Mouse (Mus musculus) lung, postnatal 36 days (tissue): ENCODE measurements around the gene Camk2n1.
"Not testable (repeated sequence)": the region's sequence is repeated elsewhere in the genome, so short reads cannot be mapped to it uniquely, and the experiment has no call there.

ENCODE experiments used
- DNase-seq: peaks from one replicate; pipeline ENCODE4 v3.0.0; 2022; ENCODE audit warnings: mixed read lengths

Camk2n1 gene

DNA sequence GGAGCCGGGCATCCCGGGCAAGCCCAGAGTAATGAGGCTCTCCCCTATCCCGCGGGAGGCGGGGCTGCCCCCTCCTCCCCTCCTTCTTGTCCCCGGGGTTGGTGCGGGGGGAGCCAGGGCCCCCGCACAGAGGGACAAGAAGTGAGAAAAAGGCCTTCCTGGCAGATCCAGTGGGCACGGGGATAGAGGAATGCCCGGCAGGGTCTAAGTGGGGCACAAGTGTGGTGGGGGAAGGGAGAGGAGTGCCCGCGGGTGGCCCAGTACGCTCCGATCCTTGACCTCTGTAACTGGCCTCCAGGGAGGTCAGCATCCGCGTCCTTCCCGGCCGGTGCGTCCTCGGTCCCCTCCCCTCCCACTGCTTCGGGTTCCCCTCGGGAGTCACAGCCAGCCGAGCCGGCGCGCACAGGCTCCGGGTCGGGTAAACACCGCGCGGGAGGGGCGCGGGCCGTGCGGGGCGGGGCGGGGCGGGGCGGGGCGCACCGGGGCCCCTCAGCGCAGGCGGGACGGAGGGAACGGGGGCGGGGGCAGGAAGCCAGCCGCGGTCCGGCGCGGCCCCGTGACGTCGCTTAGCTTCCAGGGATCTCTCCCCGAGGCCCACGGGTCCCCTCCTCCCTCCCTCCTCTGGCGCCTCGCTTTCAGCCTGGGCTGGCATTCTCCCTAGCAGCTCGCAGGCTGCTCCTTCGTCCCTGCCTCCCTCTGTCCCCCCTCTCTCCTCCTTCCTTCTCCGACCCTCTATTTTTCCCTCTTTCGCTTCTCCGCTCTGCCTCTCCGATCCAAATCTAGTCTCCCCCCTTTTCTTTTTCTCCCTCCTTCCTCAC, at the start of gene Camk2n1:
Gene Camk2n1, plus strand, starts transcription at position 562 of the 818 bp plus-strand sequence.
- peak; percentile 88 for DNase-seq

DNA sequence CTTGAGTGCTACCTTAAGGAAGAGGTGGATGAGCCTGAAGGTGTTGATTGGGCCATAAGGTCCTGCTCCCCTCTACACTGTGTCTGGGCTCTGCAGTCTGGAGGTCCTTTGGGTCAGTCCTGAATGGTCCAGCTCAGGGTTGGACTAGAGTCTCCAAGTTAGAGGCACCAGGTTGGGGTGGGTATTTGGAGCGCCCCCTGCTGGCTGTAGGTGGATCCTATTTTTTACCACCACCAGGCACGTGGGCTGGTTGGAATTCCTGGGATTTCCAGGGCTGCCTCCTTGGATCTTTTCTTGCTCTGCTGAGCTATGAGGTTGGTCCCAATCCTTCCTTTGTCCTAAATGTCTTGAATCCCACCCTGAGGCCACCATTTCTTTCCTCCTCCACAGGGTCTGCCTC, 49.3 kb upstream of the Camk2n1 start:
- peak; percentile 57 for DNase-seq

DNA sequence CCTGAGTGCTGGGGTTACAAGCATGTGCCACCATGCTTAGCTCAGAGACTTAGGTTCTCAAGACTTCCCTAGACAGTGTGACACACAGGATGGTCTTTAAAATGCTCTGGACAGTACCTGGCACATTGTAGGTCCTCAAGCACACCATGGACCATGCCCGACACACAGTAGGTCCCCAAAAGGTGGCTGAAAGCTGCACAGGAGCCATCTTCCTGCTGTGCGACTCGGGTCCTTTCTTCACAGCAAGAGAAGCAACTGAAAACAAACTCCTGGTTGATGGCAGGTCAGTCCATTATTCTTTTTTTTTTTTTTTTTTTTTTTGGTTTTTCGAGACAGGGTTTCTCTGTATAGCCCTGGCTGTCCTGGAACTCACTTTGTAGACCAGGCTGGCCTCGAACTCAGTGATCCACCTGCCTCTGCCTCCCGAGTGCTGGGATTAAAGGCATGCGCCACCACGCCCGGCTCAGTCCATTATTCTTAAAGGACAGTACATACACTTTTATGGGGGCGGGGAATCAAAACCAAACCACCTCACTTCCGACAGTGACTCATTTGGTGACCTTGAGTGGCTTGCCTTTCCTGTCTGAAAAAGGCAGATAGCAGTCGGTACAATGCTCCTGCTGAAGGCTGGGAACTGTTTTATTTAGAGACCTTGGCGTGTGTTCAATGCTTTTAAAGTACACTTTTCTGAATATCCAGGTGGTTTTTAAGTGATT, 46.5 kb upstream of the Camk2n1 start:
- peak; percentile 24 for DNase-seq

DNA sequence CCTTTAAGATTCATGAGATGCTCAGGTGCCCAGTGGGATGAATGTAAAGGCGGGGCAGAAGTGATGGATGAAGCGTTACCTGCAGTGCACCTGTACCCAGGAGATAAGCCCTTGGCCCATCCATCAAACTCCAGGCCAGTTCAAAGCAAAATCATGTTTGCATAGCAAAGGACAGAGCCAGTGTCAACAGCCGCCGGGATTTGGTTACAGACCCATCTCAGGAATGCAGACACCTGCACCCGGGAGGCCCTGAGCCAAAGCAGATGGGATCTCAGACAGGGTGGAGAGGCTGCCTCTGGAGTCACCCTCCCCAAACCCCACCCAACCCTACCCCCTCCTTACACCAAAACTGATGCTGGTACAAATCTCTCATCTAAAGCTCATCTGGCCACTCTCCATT, 43.1 kb upstream of the Camk2n1 start:
- DNase-seq: no peak

DNA sequence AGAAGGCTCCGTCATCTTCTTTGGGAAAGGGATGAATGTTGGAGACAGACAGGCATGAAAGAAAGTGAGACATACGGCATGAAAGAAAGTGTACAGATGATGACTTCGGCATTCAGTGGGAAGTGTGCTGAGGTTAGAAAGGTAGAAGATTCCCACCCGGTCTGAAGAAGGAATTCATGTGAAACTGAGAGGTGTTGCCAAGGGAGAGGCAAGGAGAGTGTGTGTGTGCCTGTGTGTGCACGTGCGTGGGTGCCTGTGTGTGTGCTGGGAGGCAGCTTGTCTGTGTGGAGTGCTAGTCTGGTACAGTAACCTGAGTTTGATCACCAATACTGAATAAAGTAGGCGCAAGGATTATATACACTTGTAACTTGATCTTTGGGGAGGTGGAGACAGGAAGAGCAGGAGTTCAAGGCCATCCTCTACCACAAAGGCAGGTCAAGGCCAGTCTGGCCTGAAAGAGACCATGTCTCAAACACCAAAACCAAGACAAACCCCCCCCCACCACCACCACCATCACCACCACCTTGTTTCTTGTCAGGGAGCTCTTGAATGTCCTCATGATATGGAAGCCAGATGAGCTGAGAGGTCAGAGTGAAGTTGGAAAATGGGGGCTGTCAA, 42.5 kb upstream of the Camk2n1 start:
- no peak for DNase-seq

DNA sequence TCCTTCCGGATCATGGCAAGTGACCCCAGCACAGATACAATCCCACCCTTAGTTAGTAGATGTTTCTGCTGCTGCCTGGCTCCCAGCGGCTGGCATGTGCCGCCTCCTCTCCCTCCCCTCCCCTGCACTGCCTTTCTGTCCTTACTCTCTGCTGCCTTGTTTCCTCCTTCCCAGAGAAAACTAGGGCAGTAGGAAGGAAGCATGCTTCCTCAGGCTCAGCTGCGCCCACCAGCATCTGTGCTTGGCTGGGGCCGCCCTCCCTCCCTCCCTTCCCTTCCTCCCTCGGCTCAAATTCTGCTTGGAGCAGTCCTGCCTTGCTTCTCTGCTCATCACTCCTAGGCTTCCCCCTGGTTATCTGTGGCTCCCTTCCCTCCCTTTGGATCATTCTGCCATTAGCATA, 39.4 kb upstream of the Camk2n1 start:
- DNase-seq: no peak

DNA sequence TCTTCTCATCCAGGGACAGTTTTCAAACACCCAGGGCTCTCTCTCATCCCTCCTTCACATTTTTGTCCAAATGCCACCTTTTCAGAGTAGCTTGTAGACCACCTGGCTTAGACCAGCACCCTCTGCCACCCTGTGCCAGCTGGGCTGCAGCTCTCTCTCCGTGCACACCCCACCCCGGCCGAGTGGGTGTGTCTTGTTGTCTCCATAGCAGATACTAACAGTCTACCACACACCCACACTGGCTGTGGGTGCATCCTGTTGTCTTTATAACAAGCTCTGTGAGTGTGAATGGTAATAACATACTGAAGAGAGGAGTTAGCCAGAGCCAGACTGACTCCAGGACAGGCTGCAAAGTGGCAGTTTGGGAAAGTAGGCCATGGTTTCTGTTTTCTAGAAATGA, 38.1 kb upstream of the Camk2n1 start:
- DNase-seq: peak; percentile 9

DNA sequence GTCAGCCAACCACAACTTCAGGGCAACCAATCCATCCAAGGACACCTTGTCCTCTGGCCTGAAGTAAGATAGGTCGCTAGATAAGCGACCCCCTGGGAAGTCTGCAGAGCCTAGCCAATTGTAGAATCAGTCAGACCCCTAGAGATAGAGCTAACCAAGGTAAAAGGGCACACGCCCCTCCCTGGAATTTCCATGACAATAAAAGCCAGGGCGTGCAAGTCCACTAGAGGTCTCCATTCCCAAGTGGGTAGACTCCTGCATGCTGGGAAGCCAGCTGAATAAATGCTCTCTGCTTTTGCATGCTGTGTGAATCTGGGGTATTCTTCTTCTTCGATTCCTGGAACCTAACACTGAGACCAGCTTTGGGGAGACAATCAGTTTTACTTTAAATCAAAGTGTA, 37.7 kb upstream of the Camk2n1 start:
- DNase-seq: no peak

DNA sequence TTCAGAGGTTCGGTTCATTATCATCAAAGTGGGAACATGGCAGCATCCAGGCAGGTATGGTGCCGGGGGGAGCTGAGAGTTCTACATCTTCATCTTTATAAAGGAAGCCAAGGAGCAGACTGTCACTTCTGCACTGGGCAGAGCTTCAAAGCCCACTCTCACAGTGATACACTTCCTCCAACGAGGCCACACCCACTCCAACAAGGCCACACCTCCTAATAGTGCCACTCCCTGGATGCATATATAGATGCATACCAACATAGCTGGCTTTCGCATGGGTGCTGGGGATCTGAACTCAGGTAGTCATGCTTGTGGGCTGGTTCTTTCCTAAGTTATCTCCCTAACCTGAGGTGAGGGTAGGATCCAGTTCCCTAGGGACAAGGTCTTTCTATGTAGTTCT, 36.2 kb upstream of the Camk2n1 start:
- no peak for DNase-seq

DNA sequence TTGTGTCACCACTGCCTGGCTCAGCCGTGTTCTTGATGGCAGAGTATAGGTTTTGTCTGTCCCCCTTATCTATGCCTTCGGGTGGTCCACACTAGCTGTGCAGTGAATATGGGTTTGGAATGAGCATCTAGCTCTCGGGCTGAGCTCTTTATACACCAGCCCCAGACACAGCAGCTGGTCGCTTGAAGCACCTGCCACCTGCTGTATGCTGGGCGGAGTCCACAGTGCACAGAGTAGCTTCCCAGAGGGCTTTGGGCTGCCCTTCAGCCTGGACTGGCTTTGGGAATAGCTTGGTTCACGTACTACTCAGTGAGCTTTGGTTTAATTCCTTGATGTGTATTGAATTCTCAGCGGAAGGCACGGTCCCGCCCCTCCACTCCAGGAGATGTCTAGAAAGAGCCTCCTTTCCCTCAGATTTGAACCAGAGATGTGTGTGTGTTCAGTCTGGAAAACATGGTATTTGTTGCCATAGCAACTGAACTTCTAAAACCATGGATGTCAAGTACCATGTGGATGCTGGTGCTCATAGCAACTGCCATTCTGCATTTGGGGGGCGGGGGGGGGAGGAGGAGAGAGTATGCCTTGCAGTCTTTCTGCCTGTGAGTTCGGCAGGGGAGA, 35.7 kb upstream of the Camk2n1 start:
- no peak for DNase-seq

DNA sequence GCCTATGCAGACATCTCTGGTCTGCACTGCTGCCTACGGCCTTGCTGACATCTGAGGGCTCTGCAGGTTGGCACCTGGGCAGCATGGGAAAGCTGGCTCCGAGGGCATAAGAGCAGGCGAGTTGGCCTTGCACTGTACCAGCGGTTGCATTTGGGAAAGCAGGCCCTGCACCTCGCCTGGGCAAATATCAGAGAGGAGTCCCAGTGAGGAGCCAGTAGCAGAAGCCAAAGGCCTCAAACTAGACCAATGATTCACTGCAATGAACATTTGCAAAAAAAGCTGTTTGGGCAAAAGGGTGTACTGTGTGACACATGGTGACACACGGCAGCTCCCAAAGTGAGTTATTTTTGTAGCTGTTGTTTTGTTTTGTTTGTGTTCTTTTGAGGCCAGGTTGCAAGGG, 29.1 kb upstream of the Camk2n1 start:
- no peak for DNase-seq

DNA sequence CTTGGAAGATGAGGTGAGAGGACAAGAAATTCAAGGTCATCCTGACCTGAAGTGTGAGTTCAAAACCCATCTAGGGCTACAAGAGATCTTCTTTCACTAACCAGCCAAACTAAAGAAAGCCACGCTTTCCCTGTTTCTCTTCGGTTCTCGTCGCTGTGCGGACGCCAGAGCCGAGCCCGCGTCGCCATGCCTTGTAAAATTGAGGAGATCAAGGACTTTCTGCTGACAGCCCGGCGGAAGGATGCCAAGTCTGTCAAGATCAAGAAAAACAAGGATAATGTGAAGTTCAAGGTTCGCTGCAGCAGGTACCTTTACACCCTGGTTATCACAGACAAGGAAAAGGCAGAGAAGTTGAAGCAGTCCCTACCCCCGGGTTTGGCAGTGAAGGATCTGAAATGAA, 28.5 kb upstream of the Camk2n1 start:
- DNase-seq: not testable (repeated sequence)

DNA sequence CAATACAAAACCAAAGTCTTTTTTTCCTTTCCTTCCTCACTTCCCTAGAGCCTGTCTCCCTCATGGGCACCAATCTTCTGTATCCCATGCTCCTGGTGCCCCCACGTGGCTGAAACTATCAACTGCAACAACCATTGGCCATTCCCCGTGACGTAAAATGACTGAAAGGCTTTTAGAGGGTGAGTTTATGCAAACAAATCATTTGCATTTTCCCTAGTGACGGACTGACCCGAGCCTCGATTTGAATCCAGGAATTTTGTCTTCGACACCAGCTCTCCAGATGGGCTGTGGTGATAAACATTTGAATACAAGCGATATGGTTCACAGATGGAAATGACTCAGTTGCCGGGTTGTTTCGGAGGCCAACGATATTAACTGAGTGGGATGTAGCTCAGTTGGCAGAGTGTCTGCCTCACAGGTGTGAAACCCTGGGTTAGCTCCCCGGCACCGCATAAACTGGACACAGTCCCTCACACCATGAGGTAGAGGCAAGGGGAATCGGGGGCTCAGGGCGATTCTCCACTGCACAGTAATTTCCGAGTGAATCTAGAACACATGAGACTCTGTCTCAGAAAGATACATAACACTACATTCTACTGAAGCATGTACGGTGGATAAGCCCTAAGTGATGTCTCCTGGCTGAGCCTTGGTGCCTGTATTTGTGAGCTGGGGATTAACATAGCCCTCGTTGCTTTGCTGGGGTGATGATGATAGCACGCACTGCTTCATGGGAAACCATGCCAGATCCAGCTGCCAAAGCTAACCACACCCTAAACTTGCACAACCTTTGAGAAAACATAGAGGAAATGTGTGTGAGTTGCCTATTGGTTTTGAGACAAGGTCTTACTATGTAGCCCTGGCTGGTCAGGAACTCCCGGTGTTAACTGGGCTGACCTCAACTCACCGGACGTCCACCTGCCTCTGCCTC, 27.1 kb upstream of the Camk2n1 start:
- DNase-seq: peak; percentile 93

DNA sequence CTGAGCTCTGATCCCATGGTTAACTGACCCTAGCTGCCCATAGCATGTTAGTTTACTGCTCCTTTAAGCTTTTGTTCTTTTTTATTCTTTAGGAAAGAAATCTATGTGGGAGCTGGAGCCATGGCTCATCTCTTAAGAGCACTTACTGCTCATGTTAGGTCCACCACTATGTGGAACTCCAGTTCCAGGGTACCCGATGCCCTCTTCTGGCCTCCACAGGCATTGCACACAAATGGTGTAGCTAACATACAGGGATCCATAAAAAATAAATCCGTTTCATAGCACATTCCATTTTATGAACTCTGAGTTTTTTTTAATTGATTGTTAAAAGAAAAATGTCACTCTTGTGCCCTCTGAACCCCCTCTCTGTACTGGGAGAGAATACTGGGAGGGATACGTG, 24.3 kb upstream of the Camk2n1 start:
- peak; percentile 38 for DNase-seq

DNA sequence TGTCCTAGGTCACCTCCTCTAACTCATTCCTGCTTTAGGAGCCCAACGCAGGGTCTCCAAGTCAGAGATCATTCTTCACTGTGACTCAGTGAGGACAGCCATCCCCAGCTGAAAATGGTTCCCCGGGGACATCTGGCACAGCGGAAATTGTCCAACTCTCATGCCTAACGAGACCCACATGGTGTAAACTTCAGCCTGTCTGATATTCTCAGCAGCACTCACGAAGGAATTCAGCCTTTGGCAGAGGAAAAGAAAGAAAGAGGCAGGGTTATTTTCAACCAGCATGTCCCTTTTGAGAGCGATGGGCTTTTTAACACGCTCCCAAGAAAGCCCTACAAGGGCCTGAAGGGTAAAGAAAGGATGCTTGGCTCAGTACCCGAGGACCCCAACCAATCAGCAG, 22.8 kb upstream of the Camk2n1 start:
- DNase-seq: peak; percentile 70

DNA sequence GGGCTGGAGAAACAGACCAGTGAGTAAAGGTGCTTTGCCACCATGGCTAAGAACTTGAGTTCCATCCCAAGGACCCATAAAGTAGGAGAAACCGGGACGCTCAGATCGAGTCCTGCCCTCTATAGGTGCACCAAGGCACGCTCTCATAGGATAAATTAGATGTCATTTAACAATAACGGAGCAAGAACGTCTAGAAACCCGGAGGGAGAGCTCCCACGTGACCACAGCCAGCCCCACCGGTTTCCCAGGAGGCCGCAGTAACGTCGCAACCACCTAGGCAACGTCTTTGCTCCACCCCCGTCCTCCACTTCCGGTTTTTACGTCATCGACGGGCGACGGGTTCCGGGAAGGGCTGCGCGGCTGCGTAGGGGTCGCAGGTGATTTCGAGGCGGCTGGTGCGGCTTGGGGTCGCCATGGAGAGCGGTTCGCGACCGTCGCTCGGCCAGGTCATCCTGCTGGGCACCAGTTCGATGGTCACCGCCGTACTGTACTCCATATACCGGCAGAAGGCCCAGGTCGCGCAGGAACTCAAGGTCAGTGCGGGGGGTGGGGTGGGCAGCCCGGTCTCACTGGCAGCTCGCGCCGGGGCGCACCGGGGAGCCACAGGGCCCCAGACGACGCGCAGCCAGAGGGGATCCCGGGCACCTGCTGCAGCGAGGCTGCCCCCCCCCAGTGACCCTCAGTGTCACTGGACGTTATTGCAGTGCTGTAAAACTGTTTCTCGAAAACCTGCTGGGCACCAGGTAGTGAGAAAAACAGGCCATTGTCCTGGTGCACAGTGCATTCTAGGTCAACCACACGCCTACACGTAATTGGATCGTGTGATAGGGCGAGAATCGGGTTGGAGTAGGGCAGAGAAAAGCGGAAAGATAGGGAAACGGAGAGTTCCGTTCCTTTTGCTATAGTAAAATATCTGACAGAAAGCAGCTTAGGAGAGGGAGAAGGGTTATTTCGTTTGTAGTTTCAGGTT, 19.5 kb upstream of the Camk2n1 start, which contains the start of gene Mul1:
Gene Mul1, plus strand, starts transcription at position 325 of the 970 bp plus-strand sequence.
- DNase-seq: peak; percentile 96

DNA sequence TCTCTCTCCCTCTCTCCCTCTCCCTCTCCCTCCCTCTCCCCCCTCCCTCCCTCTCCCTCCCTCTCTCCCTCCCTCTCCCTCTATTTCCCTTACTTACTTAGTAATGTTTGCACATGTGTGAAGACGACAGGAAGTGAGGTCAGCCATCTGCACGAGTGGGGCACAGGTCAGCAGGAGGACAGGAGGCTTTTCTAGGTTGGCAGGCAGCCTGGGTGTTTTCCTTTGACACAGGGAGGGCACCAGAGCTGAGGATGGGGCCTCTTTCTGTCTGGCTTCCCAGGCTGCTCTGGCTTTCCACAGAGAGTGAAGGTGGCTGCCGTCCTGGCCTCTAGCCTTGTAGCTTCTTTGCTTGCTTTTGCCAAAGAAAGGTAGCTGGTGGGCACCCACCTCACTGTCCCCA, 14.1 kb upstream of the Camk2n1 start:
- DNase-seq: no peak

DNA sequence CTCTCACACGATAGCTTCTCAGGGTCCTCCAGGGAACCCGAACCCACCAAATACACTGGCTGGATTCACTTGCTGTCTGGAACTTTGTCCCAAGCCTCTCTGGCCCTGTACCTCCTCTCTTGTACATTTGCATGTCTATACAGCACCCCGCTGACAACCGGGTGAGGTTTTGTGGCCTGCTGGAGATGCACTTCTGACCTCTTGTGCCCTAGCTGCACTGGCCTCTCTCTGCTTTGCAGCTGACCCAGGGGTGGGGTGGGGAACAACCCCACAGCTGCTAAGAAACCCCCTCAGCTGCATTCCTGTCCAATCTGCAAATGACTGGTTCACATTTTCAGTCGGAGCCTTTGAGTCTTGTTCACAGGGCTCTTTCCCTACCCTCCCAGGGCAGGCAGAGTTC, 9.2 kb upstream of the Camk2n1 start:
- DNase-seq: no peak

DNA sequence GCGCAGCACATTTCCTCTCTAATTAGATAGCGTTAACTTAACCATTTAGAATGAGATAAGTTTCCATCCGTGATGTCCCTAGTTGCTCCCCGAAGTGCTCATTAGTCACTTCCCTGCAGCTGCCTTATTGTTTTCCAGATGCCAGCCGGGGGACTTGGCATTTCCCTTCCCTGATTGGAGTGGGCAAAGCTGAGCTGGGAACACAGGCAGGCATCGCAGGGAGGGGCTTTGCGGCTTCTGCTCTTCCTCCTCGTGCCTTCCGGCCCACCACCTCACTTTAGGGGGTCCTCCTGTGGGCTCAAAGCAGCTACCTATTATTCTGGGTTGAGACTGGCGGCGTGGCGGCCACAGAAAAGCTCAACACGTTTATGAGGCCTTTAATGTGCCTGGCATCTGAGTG, 7.1 kb upstream of the Camk2n1 start:
- DNase-seq: no peak

DNA sequence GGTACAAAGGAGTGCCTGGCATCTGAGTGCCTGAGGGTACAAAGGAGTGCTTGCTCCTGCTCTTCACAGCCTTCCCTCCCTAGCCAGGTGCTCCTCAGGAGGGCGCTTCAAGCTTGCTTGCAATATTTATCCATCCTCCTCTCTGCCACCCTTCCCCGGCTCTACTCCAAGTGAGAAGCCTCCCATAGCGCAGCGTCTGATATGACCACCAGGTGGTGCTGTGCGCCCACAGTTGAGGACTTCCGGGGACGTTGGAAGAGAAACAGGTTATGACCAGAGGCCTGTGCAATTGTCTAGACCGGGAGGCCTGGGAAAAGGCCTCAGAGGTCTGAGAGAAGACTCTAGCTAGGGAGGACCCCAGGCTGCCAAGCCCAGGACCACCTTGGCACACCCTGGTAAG, 6.7 kb upstream of the Camk2n1 start:
- DNase-seq: peak; percentile 94
